ENCODE assay signal across 19 mouse cellular contexts in the genomic region with DNA sequence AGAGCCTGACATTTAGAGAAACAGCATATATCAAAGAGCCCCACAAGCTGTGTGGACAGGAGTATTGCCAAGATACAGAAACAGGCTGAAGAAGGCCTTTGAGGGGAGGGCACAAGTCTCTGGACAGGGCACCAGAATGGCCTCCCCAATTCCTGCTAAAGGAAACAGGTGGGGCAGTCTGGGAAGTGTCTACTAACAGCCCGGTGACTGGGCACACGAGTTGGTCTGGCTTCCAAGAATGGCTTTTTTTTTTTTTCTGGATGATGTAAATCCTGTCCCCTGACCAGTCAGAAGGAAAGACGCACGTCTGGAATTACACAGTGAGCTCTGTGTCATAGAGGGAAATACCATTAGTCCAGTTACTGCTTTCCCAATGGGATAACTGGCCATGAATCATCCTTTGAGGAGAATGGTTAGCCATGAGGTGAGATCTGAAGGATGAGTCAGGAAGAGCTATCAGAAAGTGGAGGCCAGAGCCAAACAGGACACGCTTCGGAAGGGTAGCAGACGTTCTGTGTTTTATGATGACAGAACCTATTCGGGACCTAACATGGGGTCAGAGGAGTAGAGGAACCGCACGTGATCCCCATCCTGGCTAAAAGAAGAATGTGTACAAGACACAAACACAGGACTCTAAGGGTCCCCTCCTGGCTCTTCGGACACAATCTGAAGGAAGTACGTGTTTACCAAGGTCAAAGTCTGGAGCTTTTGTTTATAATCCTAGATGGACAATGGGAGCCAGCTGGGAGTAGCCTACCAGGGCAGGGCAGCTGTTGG. TPM values are rescaled to one million over a fixed set of nuclear protein-coding genes. Genes with fewer than 3 reads are reported as not detected.
DNase-seq lines count a peak whose midpoint lies in the region; ATAC-seq and TF ChIP-seq lines count a peak whose summit lies in the region.
"Had no signal": no experiment of that assay in that cellular context is flagged by ENCODE, and none has a peak within 500 bp of the region (broad histone marks: within the 10 kb centered on the region; RNA-seq: fewer than 3 reads in every experiment).

No protein-coding gene starts in this region.

- no peak overlapping the region for H3K4me2 ChIP-seq in kidney, embryonic 15.5 days
- no peak overlapping the region for H3K4me2 ChIP-seq in lung, embryonic 14.5 days
- no peak overlapping the region for H3K4me2 ChIP-seq in lung, embryonic 15.5 days
- H3K4me2 ChIP-seq: embryonic facial prominence, embryonic 15.5 days; forebrain, embryonic 12.5 days; limb, embryonic 15.5 days; midbrain, embryonic 12.5 days; neural tube, embryonic 15.5 days had no signal

- H3K27ac ChIP-seq in kidney, embryonic 15.5 days = no peak overlapping the region
- no peak overlapping the region for H3K27ac ChIP-seq in lung, embryonic 14.5 days (ENCODE audit: low read depth)
- H3K27ac ChIP-seq in lung, embryonic 15.5 days = peak overlapping the region; percentile 35; the same call in 1 of the 2 replicates
- H3K27ac ChIP-seq: embryonic facial prominence, embryonic 15.5 days; forebrain, embryonic 12.5 days; hindbrain, postnatal 0 days; kidney, postnatal 0 days; limb, embryonic 15.5 days; macrophage; midbrain, embryonic 12.5 days; neural tube, embryonic 15.5 days had no signal

- H3K36me3 ChIP-seq in kidney, embryonic 15.5 days = no peaks in the 10 kb centered on the region
- H3K36me3 ChIP-seq in lung, embryonic 14.5 days (ENCODE audit: insufficient read depth) = no peaks in the 10 kb centered on the region
- H3K36me3 ChIP-seq in lung, embryonic 15.5 days = no peaks in the 10 kb centered on the region
- H3K36me3 ChIP-seq: embryonic facial prominence, embryonic 15.5 days; forebrain, embryonic 12.5 days; limb, embryonic 15.5 days; midbrain, embryonic 12.5 days; neural tube, embryonic 15.5 days had no signal

- TF ChIP-seq CTCF in lung, embryonic 14.5 days (IDR thresholded peaks at IDR 0.05; ENCODE audit: low read depth) = no peak

- no peak; the same call in 1 of the 2 replicates for ATAC-seq in kidney, embryonic 15.5 days (replicated peaks; ENCODE audit: low FRiP score)
- peak; percentile 30; the same call in 1 of the 2 replicates for ATAC-seq in lung, embryonic 14.5 days (ENCODE audit: insufficient read depth)
- ATAC-seq in lung, embryonic 15.5 days (ENCODE audit: borderline replicate concordance, extremely low read depth, low FRiP score, low TSS enrichment) = peak; percentile 66
- ATAC-seq: hindbrain, postnatal 0 days had no signal

- H3K4me3 ChIP-seq in kidney, embryonic 15.5 days (replicated peaks) = no peak overlapping the region
- H3K4me3 ChIP-seq in lung, embryonic 14.5 days (ENCODE audit: low read depth, low read length) = no peak overlapping the region
- no peak overlapping the region for H3K4me3 ChIP-seq in lung, embryonic 15.5 days
- H3K4me3 ChIP-seq: embryonic facial prominence, embryonic 15.5 days; forebrain, embryonic 12.5 days; limb, embryonic 15.5 days; midbrain, embryonic 12.5 days; neural tube, embryonic 15.5 days had no signal

- no peaks in the 10 kb centered on the region for H3K27me3 ChIP-seq in kidney, embryonic 15.5 days
- H3K27me3 ChIP-seq in lung, embryonic 14.5 days (ENCODE audit: insufficient read depth, low read length) = no peaks in the 10 kb centered on the region
- no peaks in the 10 kb centered on the region for H3K27me3 ChIP-seq in lung, embryonic 15.5 days
- H3K27me3 ChIP-seq: embryonic facial prominence, embryonic 15.5 days; forebrain, embryonic 12.5 days; limb, embryonic 15.5 days; midbrain, embryonic 12.5 days; neural tube, embryonic 15.5 days had no signal

- 72% methylated on average over 12 of the region's 12 CpGs for WGBS in kidney, embryonic 15.5 days
- 64% methylated on average over 12 of the region's 12 CpGs for WGBS in lung, embryonic 14.5 days
- 54% methylated on average over 12 of the region's 12 CpGs for WGBS in lung, embryonic 15.5 days

- no peak overlapping the region for H3K9ac ChIP-seq in kidney, embryonic 15.5 days
- H3K9ac ChIP-seq in lung, embryonic 14.5 days = no peak overlapping the region
- H3K9ac ChIP-seq in lung, embryonic 15.5 days = no peak overlapping the region
- H3K9ac ChIP-seq: embryonic facial prominence, embryonic 15.5 days; forebrain, embryonic 12.5 days; limb, embryonic 15.5 days; midbrain, embryonic 12.5 days; neural tube, embryonic 15.5 days had no signal

- DNase-seq in kidney, adult 11 months = peak; percentile 54
- peak; percentile 46 for DNase-seq in lung, embryonic 14.5 days
- DNase-seq in lung, postnatal 14 days = no peak
- DNase-seq in urinary bladder, adult 2 months (ENCODE audit: low spot score) = no peak
- no peak for DNase-seq in spleen, postnatal 14 days (ENCODE audit: low spot score in 2 of 2)
- DNase-seq: cerebellum, postnatal 14 days; embryo, embryonic 11 days; right cerebral cortex, postnatal 4 days; thymus, postnatal 25 days had no signal

- H3K4me1 ChIP-seq in kidney, embryonic 15.5 days = no peaks in the 10 kb centered on the region
- H3K4me1 ChIP-seq in lung, embryonic 14.5 days (ENCODE audit: insufficient read depth) = no peaks in the 10 kb centered on the region
- 0 out of 2 replicates have a peak, but pooled peaks cover 3% of the 10 kb centered on the region for H3K4me1 ChIP-seq in lung, embryonic 15.5 days
- H3K4me1 ChIP-seq: embryonic facial prominence, embryonic 15.5 days; forebrain, embryonic 12.5 days; limb, embryonic 15.5 days; midbrain, embryonic 12.5 days; neural tube, embryonic 15.5 days had no signal

- no peaks in the 10 kb centered on the region for H3K9me3 ChIP-seq in kidney, embryonic 15.5 days (replicated peaks)
- no peaks in the 10 kb centered on the region for H3K9me3 ChIP-seq in lung, embryonic 14.5 days (ENCODE audit: low read depth, low read length)
- no peaks in the 10 kb centered on the region for H3K9me3 ChIP-seq in lung, embryonic 15.5 days
- H3K9me3 ChIP-seq: embryonic facial prominence, embryonic 15.5 days; forebrain, embryonic 12.5 days; limb, embryonic 15.5 days; midbrain, embryonic 12.5 days; neural tube, embryonic 15.5 days had no signal

RNA-seq across cellular contexts. Expression of a gene that starts 20.4 kb away (rescaled TPM):
- 35.9 and 38.3 TPM in 2 replicates for polyA plus RNA-seq in kidney, embryonic 15.5 days (2015; fragmentation: Nextera tagmentation; extraction: Ambion mirVana)
- 69.8 and 71.5 TPM in 2 replicates for polyA plus RNA-seq in lung, embryonic 14.5 days (2014; fragmentation: Nextera tagmentation; extraction: Ambion mirVana)
- polyA plus RNA-seq in lung, embryonic 15.5 days (2015; fragmentation: Nextera tagmentation; extraction: Ambion mirVana) = 71.2 and 74.7 TPM in 2 replicates
- polyA plus RNA-seq in urinary bladder, adult 2 months (2012; rRNA removed) = 15.9 and 29.1 TPM in 2 replicates

RNA-seq across cellular contexts. Expression of a gene that starts 48.4 kb away (rescaled TPM):
- 2.1 and 2.4 TPM in 2 replicates for polyA plus RNA-seq in kidney, embryonic 15.5 days (2015; fragmentation: Nextera tagmentation; extraction: Ambion mirVana)
- 0.74 and 0.86 TPM in 2 replicates for polyA plus RNA-seq in lung, embryonic 14.5 days (2014; fragmentation: Nextera tagmentation; extraction: Ambion mirVana)
- polyA plus RNA-seq in lung, embryonic 15.5 days (2015; fragmentation: Nextera tagmentation; extraction: Ambion mirVana) = 0.60 and 0.68 TPM in 2 replicates
- 10.9 and 12.0 TPM in 2 replicates for polyA plus RNA-seq in urinary bladder, adult 2 months (2012; rRNA removed)
- polyA plus RNA-seq: macrophage had no signal

Comparison
In these comparisons a context has a peak if more than half of its experiments do, and no peak if none do; other contexts are left out.
1. DNase-seq: peak in kidney, adult 11 months (single experiment) and lung, embryonic 14.5 days (single experiment); none in lung, postnatal 14 days (single experiment), urinary bladder, adult 2 months (single experiment) and spleen, postnatal 14 days (0 of 2).